Mouse (Mus musculus): ENCODE results near the gene Nipa1. TPM values are rescaled to one million over a fixed set of nuclear protein-coding genes. Genes with fewer than 3 reads are reported as not detected.
"Not testable (repeated sequence)": the region's sequence is repeated elsewhere in the genome, so short reads cannot be mapped to it uniquely, and the experiment has no call there.

The Nipa1 gene
- total RNA-seq (2021), result 10 to 100 TPM; 72.0 to 73.9 TPM
- long read RNA-seq, experiment 1, transcript Nipa1-201 (5 exons, 3,183 nt), result major isoform, 67 of 82 reads
- long read RNA-seq, experiment 1, partial matches to known transcripts, result 3 of 82 reads
- long read RNA-seq, experiment 1, other reads (novel, unspliced or antisense), result 12 of 82 reads
- long read RNA-seq, experiment 2, transcript Nipa1-201 (5 exons, 3,183 nt), result major isoform, 44 of 55 reads
- long read RNA-seq, experiment 2, partial matches to known transcripts, result 2 of 55 reads
- long read RNA-seq, experiment 2, other reads (novel, unspliced or antisense), result 9 of 55 reads

DNA sequence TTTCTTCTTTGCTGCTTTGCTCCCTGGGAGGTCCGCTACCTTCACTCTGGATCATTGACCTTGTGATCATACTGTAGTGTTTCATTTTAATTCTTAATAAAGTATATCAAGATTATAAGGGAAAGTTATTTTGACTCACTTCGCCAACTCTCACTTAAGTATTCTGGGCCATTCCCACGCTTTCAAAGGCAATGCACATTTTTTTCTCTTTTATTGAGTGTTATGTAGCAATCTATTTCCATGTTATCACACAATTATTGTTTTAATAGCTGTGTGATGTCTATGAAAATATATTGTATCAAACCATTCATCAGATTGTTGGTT lies at the start of gene Nipa1:
Gene Nipa1, minus strand, starts transcription at position 25 of the 324 bp plus-strand sequence.
- intact Hi-C loops (cut with DNase I), result no loop called here
- DNase-seq (ENCODE audit: low spot score in 2 of 2), result no peak

DNA sequence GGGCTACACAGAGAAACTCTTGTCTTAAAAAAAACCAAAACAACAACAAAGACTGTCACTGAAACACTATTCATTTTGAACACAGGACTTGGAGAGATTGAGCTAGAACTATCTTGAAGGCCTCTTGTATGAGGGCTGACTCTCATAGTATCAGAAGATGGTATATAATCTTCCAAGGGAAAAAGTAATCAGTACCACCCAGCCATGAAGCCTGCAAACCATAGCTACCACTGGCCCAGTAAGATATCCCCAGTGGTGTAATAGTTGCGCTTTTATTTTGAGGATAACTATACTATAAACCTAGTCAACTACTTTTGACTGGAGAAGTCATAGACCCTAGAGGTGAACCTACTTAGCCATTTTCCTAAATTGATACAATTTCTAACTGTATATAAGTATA lies 46.9 kb upstream of the Nipa1 start:
- no peak for DNase-seq (ENCODE audit: low spot score in 2 of 2)
- intact Hi-C loops (cut with DNase I), result no loop called here

DNA sequence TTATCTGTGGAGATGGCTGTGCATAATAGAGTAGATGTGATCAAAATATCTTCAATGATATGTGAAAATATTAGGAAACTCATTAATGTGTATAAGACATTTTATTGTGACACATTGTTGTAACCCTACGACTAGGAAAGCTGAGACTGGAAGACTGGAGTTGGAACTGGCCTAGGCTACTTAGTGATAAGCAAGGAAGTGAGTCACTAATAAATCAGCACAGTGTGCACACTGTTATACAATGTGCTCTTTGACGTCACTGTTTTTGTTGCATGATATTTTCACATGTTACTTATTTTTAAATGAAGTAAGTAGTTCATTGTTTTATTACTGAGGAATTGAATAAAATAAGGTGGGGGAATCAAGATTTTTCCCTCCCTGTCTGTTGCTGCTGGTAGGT lies 46.4 kb upstream of the Nipa1 start:
- intact Hi-C loops (cut with DNase I), result no loop called here

DNA sequence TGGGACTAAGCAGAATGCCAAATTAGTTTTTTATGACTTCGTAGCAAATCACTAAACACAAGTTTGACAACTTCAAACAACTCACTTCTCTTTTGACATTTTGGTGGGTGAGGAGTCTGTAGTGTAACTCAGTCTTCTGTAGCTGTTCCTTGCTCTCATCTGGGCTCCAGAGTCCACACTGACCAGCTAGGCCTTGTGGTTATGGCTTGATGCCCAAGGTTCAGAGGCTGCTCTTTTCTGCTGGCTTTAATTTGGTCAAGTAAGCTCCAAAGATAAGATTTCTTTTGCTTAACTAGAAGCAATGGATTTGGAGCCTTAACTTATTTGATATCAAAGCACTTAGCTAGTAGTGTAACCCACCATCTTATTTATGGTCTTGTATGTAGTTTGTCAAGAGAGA lies 45.1 kb upstream of the Nipa1 start:
- no peak for DNase-seq (ENCODE audit: low spot score in 2 of 2)
- intact Hi-C loops (cut with DNase I), result no loop called here

More for the DNA sequence above, 46.4 kb upstream of the Nipa1 start:
- DNase-seq (ENCODE audit: low spot score in 2 of 2), result no peak

DNA sequence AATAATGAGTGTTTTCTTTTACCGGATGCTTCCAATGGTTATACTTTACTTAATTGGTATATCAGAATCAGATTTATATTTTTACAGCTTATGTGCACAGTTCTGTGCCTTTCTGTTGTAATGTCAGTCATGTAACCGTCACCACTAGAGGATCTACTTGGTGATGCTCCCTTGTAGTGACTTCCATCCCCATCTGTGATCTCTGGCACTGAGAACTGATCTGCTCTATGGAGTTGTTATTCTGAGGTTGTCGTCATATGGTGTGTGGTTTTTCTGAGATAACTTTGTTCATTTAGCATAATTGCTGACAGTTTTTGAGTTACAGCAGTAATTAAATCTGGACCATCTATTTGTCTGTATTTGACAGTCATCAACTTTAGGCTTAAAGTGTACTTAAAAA lies 35.6 kb upstream of the Nipa1 start:
- intact Hi-C loops (cut with DNase I), result no loop called here
- DNase-seq (ENCODE audit: low spot score in 2 of 2), result no peak

DNA sequence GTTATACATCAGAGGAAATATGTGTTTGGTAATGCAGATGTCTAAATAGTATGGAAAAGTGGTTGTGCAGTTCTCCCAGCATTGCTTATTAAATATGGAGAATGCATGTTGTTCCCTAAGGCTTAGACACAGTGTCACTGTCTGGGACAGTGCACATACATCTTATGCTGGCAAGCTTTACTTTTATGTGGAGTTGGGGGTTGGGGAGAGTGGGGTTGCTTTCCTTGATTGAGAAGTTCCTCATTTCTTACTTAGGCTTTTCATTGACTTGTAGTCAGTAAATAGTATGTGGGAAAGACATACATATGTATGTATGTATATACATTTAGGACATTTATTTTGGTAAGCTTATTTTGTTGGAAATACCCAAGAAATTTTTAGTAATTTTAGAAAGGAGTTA lies 33.2 kb upstream of the Nipa1 start:
- DNase-seq (ENCODE audit: low spot score in 2 of 2), result no peak

DNA sequence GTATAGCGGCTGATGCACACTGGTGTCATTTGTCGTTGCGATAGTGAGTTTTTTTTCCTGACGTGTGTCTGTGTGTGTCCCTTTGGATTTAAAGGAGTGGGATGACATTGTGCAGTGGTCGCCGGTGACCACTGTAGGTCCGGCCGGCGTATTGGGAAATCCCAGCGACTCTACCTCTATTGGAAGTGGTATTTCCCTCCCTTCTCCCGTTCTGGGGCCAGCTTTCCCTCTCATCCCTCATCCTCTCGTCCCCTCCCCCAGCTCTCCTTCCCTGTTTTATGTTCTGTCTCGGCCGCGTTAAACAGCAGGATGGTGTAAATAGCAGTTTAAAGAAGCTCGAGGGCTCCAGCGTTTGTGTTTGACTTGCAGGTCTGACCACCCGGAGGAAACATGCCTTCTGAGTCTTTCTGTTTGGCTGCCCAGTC lies 30.7 kb upstream of the Nipa1 start:
- peak; percentile 27 to 30 for DNase-seq (ENCODE audit: low spot score in 2 of 2)
- intact Hi-C loops (cut with DNase I), result no loop called here

More for the DNA sequence above, 33.2 kb upstream of the Nipa1 start:
- intact Hi-C loops (cut with DNase I), result no loop called here

DNA sequence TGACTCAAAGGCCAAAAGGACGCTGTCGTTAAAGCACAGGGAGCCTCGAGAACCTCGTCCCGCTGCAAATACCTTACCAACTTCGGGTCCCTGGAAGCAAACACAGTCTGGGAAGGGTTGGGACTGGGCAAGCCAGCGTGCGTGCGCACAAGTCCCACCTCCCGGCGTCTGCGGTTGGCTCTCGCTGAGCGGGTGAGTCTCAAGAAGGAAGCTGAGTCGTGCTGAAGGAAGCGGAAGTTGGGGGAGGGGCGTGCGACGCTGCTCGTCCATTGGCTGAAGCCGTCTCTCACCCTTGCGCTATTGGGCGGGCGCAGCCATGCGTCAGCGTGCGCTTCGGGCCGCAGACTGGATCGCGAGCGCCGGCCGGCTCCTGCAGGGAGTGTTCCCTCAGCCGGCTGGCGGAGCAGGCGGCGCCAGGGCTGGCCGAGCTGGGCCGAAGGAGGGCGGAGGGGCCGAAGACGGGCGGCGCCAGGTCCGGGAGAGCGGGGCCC lies 30.1 kb upstream of the Nipa1 start, which contains the start of gene Herc2:
Gene Herc2, plus strand, starts transcription at position 366 of the 491 bp plus-strand sequence.
- intact Hi-C loops (cut with DNase I), result no loop called here
- peak; percentile 100 for DNase-seq (ENCODE audit: low spot score in 2 of 2)

DNA sequence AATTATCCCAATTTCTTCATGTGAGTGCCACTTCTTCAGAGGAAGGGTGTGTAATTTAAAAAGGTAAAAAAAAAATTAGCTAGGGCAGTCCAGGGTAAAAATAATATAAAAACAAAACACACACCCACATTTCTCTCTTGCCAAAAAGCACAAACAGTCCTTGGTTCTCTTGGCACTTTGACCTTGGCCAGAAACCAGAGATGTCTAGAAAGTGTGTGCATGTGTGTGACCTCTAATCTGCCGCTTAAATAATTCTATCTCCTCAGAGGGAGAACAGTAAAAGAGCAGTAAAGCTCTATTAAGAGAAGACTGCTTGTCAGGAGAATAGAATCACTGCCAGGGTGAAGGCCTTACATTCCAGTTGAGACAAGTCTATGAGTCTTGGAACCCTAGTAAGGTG lies 27.4 kb upstream of the Nipa1 start:
- intact Hi-C loops (cut with DNase I), result no loop called here
- no peak for DNase-seq (ENCODE audit: low spot score in 2 of 2)

DNA sequence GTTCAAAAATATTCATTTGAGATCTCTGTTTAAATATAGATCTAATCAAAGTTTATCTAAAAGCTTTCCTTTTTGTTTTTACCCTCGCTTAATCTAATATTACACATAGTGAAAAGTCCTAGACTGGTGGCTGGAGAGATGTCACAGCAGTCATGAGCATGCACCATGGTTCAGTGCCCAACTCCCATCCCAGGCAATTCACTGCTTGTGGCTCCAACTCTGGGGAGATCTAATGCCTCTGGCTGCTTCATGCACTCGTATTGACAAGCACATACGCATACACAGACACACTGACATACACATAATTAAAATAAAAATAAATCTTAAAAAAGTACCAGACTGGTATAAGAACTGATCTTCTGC lies 24.5 kb upstream of the Nipa1 start:
- intact Hi-C loops (cut with DNase I), result no loop called here
- DNase-seq (ENCODE audit: low spot score in 2 of 2), result no peak

DNA sequence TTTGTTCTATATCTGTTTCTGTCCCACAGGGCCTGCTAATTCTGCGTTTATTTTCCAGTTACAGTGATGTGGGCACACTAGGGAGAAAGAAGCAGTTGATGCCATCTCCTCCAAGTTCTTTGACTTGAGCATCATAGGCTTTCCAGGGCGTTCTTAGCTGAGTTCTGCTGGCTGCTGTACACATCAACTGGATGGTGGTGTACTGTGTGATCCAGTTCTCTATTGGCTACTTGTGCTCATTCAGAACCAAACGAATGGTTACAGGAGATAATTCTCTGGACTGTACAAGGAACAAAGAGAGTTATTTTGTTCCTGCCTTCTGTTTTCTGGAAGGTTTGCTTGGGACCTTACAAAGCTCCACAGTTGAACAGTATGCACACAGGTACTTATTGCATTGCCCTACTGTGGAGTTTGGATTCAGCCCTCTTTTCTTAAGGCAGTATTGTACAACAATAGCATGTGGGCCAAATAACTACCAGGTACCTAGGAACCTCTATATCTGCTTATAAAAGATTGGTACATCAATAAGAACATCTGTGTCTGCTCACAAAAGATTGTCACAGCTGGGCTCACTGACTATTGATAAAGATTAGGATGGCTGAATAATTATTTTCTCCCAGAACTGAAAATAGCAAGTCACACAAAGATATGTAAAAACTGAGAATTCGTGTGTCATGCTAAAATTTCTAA lies 24.0 kb upstream of the Nipa1 start:
- intact Hi-C loops (cut with DNase I), result no loop called here
- no peak for DNase-seq (ENCODE audit: low spot score in 2 of 2)

DNA sequence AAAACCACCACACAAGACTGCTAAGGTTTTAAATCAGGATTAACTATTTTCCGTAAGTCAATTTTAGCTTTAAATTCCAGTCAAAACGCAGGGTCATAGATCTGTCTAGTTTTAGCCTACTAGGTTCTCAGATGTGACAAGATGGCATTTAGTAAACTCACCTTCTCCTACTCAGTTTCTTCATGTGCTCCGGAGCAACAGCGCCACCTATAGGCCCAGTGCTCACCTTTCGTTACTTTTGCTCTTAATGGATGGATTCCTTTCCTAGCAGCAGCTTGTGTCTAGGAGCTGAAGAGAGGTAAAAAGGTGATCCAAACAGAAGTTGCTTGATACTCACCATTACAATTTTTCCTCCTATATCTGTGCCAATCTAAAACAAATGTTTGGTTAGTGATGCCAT lies 22.6 kb upstream of the Nipa1 start:
- intact Hi-C loops (cut with DNase I), result loop anchor here (1.0 kb wide), 1 partner anchor 56 kb away; no protein-coding TSS in a partner anchor
- peak; percentile 75 to 87 for DNase-seq (ENCODE audit: low spot score in 2 of 2)

DNA sequence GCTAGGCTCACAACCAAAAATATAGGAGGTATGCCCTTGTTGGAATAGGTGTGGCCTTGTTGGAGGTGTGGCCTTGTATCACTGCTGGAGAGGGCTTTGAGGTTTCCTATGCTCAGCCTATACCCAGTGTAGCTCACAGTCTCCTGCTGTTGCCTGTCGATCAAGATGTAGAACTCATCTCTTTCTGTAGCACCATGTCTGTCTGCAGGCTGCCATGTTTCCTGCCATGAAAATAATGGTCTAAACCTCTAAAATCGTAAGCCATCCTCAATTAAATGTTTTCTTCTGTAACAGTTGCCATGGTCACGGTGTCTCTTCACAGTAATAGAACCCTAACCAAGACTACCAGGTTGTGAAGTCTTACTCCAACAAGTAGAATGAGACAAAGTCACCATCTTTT lies 3.8 kb upstream of the Nipa1 start:
- no peak for DNase-seq (ENCODE audit: low spot score in 2 of 2)
- intact Hi-C loops (cut with DNase I), result no loop called here

DNA sequence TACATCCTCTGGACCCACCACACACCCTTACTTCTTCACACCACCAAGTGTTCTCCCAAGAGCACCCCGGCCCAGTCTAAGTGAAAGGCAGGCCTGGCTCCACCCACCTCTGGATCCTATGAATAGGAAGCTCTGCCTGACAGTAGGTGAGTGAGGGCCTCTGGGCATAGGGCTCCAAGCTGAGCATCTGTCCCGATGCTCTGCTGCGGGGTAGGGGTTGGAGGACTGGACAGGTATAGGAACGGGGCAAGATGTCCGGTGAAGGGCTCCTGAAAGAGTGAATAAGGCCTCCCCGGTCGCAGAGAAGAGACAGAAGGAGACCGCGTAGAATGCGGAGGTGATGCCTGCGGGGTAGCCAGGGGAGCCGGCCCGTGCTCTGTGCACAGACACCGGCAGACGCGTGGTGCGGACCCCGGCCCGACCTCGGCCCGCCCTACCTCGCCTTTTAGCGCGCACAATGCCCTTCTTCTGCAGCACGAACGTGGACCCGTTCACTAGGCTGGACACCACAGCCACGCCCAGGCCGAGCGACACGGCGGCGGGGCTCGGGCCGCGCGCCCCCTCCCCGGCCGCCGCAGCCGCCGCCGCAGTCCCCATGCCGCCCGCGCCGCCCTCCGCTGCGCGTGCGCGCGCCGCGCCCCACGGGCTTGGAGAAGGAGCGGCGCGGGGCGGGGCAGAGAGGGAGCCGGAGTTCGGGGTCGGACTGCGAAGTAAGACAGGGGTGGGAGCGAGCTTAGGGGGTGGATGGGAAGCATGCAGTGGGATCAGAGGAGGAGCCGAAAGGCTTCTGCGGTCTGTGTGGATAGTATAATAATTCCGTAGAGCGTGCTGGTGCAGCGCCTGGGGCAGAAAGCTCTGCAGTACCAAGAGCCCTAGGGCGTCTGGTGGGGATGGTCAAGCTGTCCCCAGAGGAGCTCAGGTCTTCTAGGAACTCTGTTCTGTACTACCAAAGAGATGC lies 503 bp downstream of the Nipa1 start:
- DNase-seq (ENCODE audit: low spot score in 2 of 2), result peak; percentile 61 to 63
- intact Hi-C loops (cut with DNase I), result no loop called here

DNA sequence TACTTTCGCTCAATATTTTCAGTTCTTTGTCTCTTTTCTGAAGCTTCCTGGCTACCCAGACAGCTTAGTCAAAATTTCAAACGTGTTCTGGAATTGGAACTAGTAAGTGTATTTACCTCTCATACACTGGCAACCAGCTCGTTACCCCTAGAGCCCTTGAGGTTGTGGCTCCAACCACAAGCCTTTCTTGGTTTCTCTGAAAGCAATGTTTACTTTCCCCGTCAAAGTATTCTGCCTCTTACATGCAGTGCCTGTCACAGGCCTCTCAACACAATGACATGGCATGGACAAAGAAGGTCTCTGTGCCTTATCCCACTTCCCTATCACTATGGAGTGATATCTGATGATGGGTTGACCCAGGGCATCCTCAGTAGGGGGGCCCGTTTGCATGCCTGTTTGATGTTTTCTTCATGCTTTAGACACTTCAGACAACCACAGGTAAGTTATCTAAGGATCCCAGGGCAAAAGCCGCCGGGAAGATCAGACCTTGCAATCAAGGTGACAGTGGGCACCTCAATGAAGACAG lies 1.2 kb downstream of the Nipa1 start:
- no peak for DNase-seq (ENCODE audit: low spot score in 2 of 2)
- intact Hi-C loops (cut with DNase I), result no loop called here

DNA sequence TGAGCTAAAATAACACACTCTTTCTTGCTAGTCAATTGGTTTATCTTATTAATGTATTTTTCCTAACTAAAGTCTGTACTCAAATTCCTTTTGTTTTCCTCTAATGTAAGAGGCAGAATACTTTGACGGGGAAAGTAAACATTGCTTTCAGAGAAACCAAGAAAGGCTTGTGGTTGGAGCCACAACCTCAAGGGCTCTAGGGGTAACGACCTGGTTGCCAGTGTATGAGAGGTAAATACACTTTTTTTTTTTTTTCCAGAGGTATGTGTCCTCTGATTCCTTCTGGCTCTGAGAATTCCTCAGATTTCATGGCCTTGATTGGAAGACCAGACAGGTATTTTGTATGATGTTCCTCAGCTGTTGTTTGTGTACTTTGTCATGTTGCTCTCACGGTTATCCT lies 2.0 kb downstream of the Nipa1 start:
- DNase-seq (ENCODE audit: low spot score in 2 of 2), result no peak
- intact Hi-C loops (cut with DNase I), result no loop called here

DNA sequence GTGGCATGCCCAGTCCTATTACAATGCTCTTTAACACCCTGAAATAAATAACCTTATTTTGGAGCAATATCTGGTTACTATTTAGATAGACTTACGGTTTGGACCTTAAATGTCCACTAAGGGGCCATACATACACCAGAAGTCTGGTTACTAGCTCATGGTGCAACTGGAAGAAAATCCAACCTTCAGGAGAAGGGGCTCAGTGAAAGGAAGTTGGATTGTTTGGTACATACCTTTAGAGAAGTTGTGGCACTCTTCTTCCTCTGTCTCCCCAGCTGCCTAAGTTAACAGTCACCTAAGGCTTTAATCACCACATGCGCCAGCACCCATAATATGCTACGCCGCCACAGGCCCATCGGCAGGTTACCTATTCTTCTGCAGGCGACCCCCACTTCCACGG lies 3.9 kb downstream of the Nipa1 start:
- no peak for DNase-seq (ENCODE audit: low spot score in 2 of 2)
- intact Hi-C loops (cut with DNase I), result no loop called here

DNA sequence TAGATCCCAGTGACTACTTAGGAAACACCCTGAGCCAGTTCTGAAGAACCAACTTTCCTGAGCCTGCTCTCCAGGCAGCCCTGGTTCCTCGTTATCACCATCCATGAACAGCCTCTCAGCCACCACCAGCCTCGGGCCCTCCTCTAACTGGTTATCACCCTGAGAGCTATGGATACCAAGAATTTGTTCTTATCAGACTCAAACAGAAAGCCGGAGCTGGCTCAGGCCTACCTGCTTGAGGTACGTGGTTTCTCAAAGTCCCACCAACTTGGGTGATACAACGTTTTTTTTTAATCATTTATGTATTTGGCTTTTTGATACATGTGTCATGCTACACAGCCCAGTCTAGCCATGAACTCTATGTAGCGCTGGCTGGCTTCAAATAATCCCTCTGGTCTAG lies 4.6 kb downstream of the Nipa1 start:
- intact Hi-C loops (cut with DNase I), result no loop called here

DNA sequence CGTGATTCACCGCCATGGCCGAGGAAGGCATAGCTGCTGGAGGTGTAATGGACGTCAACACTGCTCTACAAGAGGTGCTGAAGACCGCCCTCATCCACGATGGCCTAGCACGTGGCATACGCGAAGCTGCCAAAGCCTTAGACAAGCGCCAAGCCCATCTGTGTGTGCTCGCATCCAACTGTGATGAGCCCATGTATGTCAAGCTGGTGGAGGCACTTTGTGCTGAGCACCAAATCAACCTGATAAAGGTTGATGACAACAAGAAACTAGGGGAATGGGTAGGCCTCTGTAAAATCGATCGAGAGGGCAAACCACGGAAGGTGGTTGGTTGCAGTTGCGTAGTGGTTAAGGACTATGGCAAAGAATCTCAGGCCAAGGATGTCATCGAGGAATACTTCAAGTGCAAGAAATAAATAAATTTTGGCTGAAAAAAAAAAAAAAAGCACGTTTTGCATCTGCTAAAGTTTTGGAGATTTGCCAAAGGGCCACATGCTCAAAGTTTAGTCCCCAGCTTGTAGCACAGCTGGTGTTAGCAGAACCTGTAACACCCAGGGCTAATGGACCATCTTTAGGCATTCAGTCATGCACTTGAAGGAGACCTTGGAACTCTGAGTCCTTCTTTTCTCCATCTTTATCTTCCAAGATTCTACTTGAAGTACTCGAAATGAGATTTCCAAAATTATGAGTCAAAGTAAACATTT lies 5.6 kb downstream of the Nipa1 start:
- DNase-seq (ENCODE audit: low spot score in 2 of 2); intact Hi-C loops (cut with DNase I): not testable (repeated sequence)

More for the DNA sequence above, 4.6 kb downstream of the Nipa1 start:
- DNase-seq (ENCODE audit: low spot score in 2 of 2), result no peak

All from left cerebral cortex, postnatal 14 days (tissue).